Mouse (Mus musculus): ENCODE results near the gene Fmo3.

- no peak for TF ChIP-seq CTCF (IDR thresholded peaks at IDR 0.05; ENCODE audit: low read depth, low read length)
- no peak for TF ChIP-seq GATA1 (IDR thresholded peaks at IDR 0.05; ENCODE audit: borderline replicate concordance, low read length)
- TF ChIP-seq POLR2AphosphoS5 (IDR thresholded peaks at IDR 0.05; ENCODE audit: insufficient replicate concordance, low read depth, low read length), result no peak
- TF ChIP-seq TAL1 (conservative IDR thresholded peaks at IDR 0.05; ENCODE audit: low read depth, low read length), result no peak
Measured at GRCm38 (mm10) chr1:162957422-162957821, 26.9 kb downstream of the Fmo3 start.

Data from G1E (cell line).